Mouse (Mus musculus) ES-E14 (cell line): ENCODE measurements around the gene Plekhs1.

Source experiments
- CHD2 ChIP-seq: IDR thresholded peaks from 2 replicates; pipeline ENCODE4 v1.6.1; 2014; ENCODE audit warnings: mild to moderate bottlenecking, low read depth, low read length, inconsistent platforms
- HCFC1 ChIP-seq: IDR thresholded peaks from 2 replicates; pipeline ENCODE4 v1.6.1; 2012; ENCODE audit warnings: low read length, inconsistent platforms, borderline replicate concordance; ENCODE audit not compliant: insufficient read depth
- MAFK ChIP-seq: IDR thresholded peaks from 2 replicates; pipeline ENCODE4 v1.6.1; 2014; ENCODE audit warnings: mild to moderate bottlenecking, low read depth, low read length, inconsistent platforms; ENCODE audit not compliant: insufficient read depth

DNA sequence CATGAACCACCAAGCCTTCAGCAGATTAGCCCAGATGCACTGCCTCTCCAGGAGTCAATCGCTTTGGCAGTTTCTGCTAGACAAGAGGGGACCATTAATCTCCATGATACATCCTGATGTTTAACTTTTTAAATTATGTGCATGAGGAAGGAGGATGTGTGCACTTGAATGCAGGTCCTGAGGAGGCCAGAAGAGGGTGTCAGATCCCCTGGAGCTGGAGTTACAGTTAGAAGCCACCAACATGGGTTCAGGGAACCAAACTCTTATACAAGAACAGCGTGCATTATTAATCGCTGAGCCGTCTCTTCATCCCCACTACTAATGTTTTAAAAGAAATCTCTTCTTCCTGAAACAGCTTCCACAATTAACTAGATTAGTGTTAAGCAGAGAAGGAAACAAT, 12.7 kb upstream of the Plekhs1 start:
- TF ChIP-seq CHD2 (no peak), HCFC1 (no peak), MAFK (no peak)
